Mouse (Mus musculus) myocyte (in vitro differentiated cells): ENCODE measurements around the gene Olfr455. TPM values are rescaled to one million over a fixed set of nuclear protein-coding genes. Genes with fewer than 3 reads are reported as not detected.
A peak's percentile ranks its signal among the peaks of the same experiment; 100 is the strongest.

Experiments
- H3K27me3 ChIP-seq: one replicate; pipeline ENCODE4 v1.6.1; 2011; ENCODE audit not compliant: control insufficient read depth, insufficient read depth, insufficient read length
- H3K36me3 ChIP-seq: one replicate; pipeline ENCODE4 v1.6.1; 2011; ENCODE audit not compliant: control insufficient read depth, insufficient read depth
- H3K4me2 ChIP-seq: one replicate; pipeline ENCODE4 v1.6.1; 2011; ENCODE audit warnings: low read depth, control low read depth
- H3K4me3 ChIP-seq: one replicate; pipeline ENCODE4 v1.5.1; 2011; ENCODE audit warnings: mild to moderate bottlenecking, control low read depth, moderate library complexity
- H3K79me2 ChIP-seq: one replicate; pipeline ENCODE4 v1.6.1; 2011; ENCODE audit not compliant: control insufficient read depth, insufficient read depth
- H3ac ChIP-seq: one replicate; pipeline ENCODE4 v1.6.1; 2011; ENCODE audit not compliant: control insufficient read depth, insufficient read length
- CEBPB ChIP-seq: IDR thresholded peaks from 2 replicates; pipeline ENCODE4 v1.6.1; 2011; ENCODE audit warnings: mild to moderate bottlenecking, moderate library complexity; ENCODE audit not compliant: poor library complexity, insufficient read depth, severe bottlenecking
- E2F4 ChIP-seq: IDR thresholded peaks from one replicate; pipeline ENCODE4 v1.6.1; 2011; ENCODE audit warnings: mild to moderate bottlenecking, control low read depth, moderate library complexity; ENCODE audit not compliant: insufficient read depth
- MAX ChIP-seq: IDR thresholded peaks from one replicate; pipeline ENCODE4 v1.6.1; 2011; ENCODE audit warnings: low read depth, mild to moderate bottlenecking, control low read depth
- MYOD1 ChIP-seq, 3 experiments: IDR thresholded peaks; one replicate each; pipeline ENCODE4 v1.6.1; 2011; ENCODE audit warnings: control low read depth in 2 of 3, low read depth in 2 of 3, mild to moderate bottlenecking in 2 of 3, moderate library complexity in 1 of 3; ENCODE audit not compliant: insufficient read length in 2 of 3, control insufficient read depth in 1 of 3
- MYOG ChIP-seq, 3 experiments: IDR thresholded peaks; one replicate each; pipeline ENCODE4 v1.6.1; 2011; ENCODE audit warnings: control low read depth in 2 of 3, low read depth in 2 of 3, mild to moderate bottlenecking in 2 of 3; ENCODE audit not compliant: insufficient read length in 2 of 3, control insufficient read depth in 1 of 3, insufficient read depth in 1 of 3
- POLR2A ChIP-seq: IDR thresholded peaks from one replicate; pipeline ENCODE4 v1.6.1; 2011; ENCODE audit warnings: low read depth, mild to moderate bottlenecking, control low read depth, moderate library complexity; ENCODE audit not compliant: insufficient read length
- POLR2AphosphoS2 ChIP-seq: IDR thresholded peaks from one replicate; pipeline ENCODE4 v1.6.1; 2011; ENCODE audit warnings: low read depth, control low read depth; ENCODE audit not compliant: insufficient read length
- REST ChIP-seq: IDR thresholded peaks from one replicate; pipeline ENCODE4 v1.6.1; 2011; ENCODE audit warnings: mild to moderate bottlenecking, control low read depth, moderate library complexity; ENCODE audit not compliant: insufficient read depth, insufficient read length
- SRF ChIP-seq: IDR thresholded peaks from one replicate; pipeline ENCODE4 v1.6.1; 2011; ENCODE audit warnings: low read depth; ENCODE audit not compliant: control insufficient read depth, insufficient read length
- TCF12 ChIP-seq: IDR thresholded peaks from one replicate; pipeline ENCODE4 v1.6.1; 2011; ENCODE audit warnings: mild to moderate bottlenecking, control low read depth; ENCODE audit not compliant: poor library complexity, insufficient read depth, severe bottlenecking
- TCF3 ChIP-seq: IDR thresholded peaks from one replicate; pipeline ENCODE4 v1.6.1; 2011; ENCODE audit warnings: low read depth, control low read depth; ENCODE audit not compliant: insufficient read length
- USF1 ChIP-seq: IDR thresholded peaks from one replicate; pipeline ENCODE4 v1.6.1; 2011; ENCODE audit warnings: low read depth, mild to moderate bottlenecking, control low read depth, moderate library complexity
- polyA plus RNA-seq: library from polyadenylated mRNA; unstranded; fragments of >200 nt; fragmentation: generic; extraction: Trizol; gene quantifications from one replicate; pipeline ENCODE4 v1.2.1, GENCODE M21; 2012; ENCODE audit warnings: missing spikeins

Olfr455 gene
- polyA plus RNA-seq, 1 experiment = not detected

DNA sequence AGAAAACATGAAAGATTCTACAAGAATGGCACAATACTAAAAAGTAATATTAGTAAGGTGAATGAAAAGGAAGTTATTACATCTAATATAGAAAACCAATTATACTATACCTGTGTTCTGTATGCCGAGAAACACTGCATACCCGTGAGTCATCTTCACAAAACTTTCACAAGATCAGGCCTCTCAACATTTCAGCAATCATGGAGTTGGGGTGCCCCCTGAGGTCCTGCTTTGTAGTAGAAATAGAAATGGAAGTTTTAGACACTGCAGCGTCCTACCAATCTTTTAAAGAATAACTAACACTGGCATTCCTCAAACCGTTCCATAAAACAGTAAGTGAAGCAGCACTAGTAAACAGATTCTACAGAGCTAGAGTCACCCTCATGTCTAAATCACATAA is 31.3 kb upstream of the Olfr455 start:
- H3K4me3 ChIP-seq = no peak overlapping the region
- no peak overlapping the region for H3K4me2 ChIP-seq
- no peaks in the 10 kb centered on the region for H3K36me3 ChIP-seq
- no peaks in the 10 kb centered on the region for H3K27me3 ChIP-seq
- TF ChIP-seq POLR2AphosphoS2 = no peak
- TF ChIP-seq TCF12 = no peak
- no peak for TF ChIP-seq SRF
- no peak for TF ChIP-seq MYOD1 (IDR thresholded peaks at IDR 0.05; ENCODE audit: control insufficient read depth in 1 of 3, insufficient read length in 2 of 3, low read depth in 2 of 3)
- no peak for TF ChIP-seq REST
- TF ChIP-seq E2F4 = no peak
- TF ChIP-seq MAX = no peak
- no peak for TF ChIP-seq CEBPB
- no peak for TF ChIP-seq POLR2A
- no peak for TF ChIP-seq MYOG (IDR thresholded peaks at IDR 0.05; ENCODE audit: control insufficient read depth in 1 of 3, insufficient read depth in 1 of 3, insufficient read length in 2 of 3, low read depth in 2 of 3)
- TF ChIP-seq TCF3 = no peak
- no peak for TF ChIP-seq USF1
- H3ac ChIP-seq = no peak overlapping the region
- H3K79me2 ChIP-seq = no peaks in the 10 kb centered on the region

DNA sequence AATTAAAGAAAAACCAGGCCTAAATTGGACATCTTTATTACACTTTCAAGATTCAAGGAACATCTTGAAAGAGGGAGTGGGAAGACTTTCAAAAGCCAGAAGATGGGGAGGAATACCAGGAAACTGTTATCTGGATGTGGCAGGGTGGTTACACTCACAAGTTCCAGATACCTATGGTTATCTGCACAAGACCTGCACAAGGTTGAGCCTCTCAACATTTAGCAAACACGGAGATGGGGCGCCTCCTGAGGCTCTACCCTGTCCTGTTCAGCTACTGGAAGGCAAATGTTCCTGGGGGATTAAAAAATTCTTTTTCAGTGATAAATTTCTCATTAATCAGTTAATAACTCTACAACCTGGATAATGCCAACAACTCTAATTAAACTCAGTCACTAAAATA is 30.0 kb upstream of the Olfr455 start:
- H3K27me3 ChIP-seq = no peaks in the 10 kb centered on the region
- no peaks in the 10 kb centered on the region for H3K79me2 ChIP-seq
- no peak overlapping the region for H3K4me3 ChIP-seq
- H3K36me3 ChIP-seq = no peaks in the 10 kb centered on the region
- no peak overlapping the region for H3K4me2 ChIP-seq
- no peak for TF ChIP-seq POLR2AphosphoS2
- TF ChIP-seq REST = no peak
- TF ChIP-seq USF1 = no peak
- TF ChIP-seq TCF3 = no peak
- no peak for TF ChIP-seq MYOG (IDR thresholded peaks at IDR 0.05; ENCODE audit: control insufficient read depth in 1 of 3, insufficient read depth in 1 of 3, insufficient read length in 2 of 3, low read depth in 2 of 3)
- TF ChIP-seq SRF = no peak
- TF ChIP-seq E2F4 = no peak
- no peak for TF ChIP-seq POLR2A
- TF ChIP-seq MYOD1 (IDR thresholded peaks at IDR 0.05; ENCODE audit: control insufficient read depth in 1 of 3, insufficient read length in 2 of 3, low read depth in 2 of 3) = no peak
- TF ChIP-seq MAX = no peak
- no peak overlapping the region for H3ac ChIP-seq

DNA sequence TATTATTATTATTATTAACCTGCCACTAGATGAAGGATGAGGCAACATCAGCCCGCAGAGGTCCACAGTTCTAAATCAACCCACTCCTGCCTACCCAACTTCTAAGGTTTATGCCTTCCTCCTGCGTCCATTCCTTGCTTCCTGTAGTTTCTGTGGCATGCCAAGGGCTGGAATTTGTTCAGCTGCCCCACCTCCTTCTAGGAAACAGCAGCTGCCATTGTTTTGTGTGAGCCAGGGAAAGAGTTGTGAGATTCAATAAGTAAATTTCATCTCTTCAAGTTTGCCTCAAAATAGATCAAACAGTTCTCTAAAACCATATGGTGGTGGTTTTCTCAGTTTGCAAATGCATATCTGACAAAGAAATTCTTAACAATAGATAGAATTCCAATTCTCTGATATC is 20.8 kb upstream of the Olfr455 start:
- Histone ChIP-seq H3K4me2 (no peak overlapping the region), H3ac (no peak overlapping the region), H3K36me3 (no peaks in the 10 kb centered on the region), H3K4me3 (no peak overlapping the region), H3K27me3 (no peaks in the 10 kb centered on the region), H3K79me2 (no peaks in the 10 kb centered on the region)
- TF ChIP-seq SRF (no peak), POLR2AphosphoS2 (no peak), USF1 (no peak), POLR2A (no peak), CEBPB (no peak), E2F4 (no peak), MYOD1 (IDR thresholded peaks at IDR 0.05; ENCODE audit: control insufficient read depth in 1 of 3, insufficient read length in 2 of 3, low read depth in 2 of 3) (peak in 2 of 3 experiments; percentile 39 to 40), MYOG (IDR thresholded peaks at IDR 0.05; ENCODE audit: control insufficient read depth in 1 of 3, insufficient read depth in 1 of 3, insufficient read length in 2 of 3, low read depth in 2 of 3) (peak in 1 of 3 experiments; percentile 66), TCF3 (no peak), REST (no peak), MAX (no peak), TCF12 (no peak)

DNA sequence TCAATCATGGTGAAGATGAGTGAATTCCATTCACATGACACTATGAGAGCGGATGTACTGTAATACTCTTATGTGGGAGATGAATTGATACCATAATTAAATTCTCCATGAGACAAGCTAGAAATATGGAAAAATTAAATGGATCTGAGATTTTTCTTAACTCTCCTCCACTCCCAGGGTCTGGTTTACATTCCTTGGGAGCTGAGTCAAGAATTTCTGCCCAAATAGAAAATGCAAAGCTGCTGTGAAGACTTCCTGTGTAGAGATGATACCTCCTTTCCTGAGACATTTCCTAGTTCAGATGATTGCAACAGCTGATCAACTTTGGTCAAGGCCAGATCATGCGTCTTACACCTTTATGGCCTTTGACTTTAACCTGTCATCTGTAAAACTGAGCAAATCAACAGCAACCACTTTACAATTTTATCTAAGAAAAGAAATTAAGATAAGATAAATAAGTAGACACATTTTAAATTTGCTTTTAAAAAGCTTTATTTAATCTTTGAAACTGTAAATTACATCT is 18.8 kb upstream of the Olfr455 start:
- H3K4me3 ChIP-seq = no peak overlapping the region
- TF ChIP-seq USF1 (no peak), TCF3 (no peak), CEBPB (peak; percentile 26; the same call in 1 of the 2 replicates)
- no peaks in the 10 kb centered on the region for H3K79me2 ChIP-seq
- H3ac ChIP-seq = no peak overlapping the region
- no peaks in the 10 kb centered on the region for H3K27me3 ChIP-seq
- peak overlapping the region; percentile 32 for H3K4me2 ChIP-seq
- H3K36me3 ChIP-seq = no peaks in the 10 kb centered on the region

DNA sequence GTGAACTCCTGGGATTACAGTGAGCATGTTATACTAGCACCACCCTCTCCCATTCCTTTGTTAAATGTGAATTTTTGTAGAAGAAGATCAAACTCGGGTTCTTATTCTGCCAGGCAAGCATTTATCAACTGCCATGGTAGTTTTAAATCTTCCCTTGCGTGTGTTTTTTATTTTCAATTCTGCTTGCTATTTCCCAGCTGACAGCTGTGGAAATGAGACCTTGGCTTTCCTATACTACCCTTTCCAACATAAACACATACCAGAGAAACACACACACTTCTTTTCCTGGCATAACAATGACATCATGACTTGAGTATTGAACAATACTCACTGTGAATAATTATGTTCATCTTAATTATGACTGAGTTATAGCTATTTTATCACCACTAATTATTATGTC is 14.9 kb upstream of the Olfr455 start:
- Histone ChIP-seq H3K79me2 (no peaks in the 10 kb centered on the region), H3K4me3 (no peak overlapping the region), H3K36me3 (no peaks in the 10 kb centered on the region), H3K27me3 (no peaks in the 10 kb centered on the region), H3K4me2 (no peak overlapping the region), H3ac (no peak overlapping the region)
- TF ChIP-seq MAX = no peak
- TF ChIP-seq TCF3 = no peak
- TF ChIP-seq CEBPB = no peak
- no peak for TF ChIP-seq MYOG (IDR thresholded peaks at IDR 0.05; ENCODE audit: control insufficient read depth in 1 of 3, insufficient read depth in 1 of 3, insufficient read length in 2 of 3, low read depth in 2 of 3)
- TF ChIP-seq TCF12 = no peak
- no peak for TF ChIP-seq POLR2A
- no peak for TF ChIP-seq REST
- TF ChIP-seq USF1 = no peak
- no peak for TF ChIP-seq POLR2AphosphoS2
- TF ChIP-seq SRF = no peak
- TF ChIP-seq E2F4 = no peak
- no peak for TF ChIP-seq MYOD1 (IDR thresholded peaks at IDR 0.05; ENCODE audit: control insufficient read depth in 1 of 3, insufficient read length in 2 of 3, low read depth in 2 of 3)
